Mouse (Mus musculus): ENCODE data around the gene Ano9.

DNA sequence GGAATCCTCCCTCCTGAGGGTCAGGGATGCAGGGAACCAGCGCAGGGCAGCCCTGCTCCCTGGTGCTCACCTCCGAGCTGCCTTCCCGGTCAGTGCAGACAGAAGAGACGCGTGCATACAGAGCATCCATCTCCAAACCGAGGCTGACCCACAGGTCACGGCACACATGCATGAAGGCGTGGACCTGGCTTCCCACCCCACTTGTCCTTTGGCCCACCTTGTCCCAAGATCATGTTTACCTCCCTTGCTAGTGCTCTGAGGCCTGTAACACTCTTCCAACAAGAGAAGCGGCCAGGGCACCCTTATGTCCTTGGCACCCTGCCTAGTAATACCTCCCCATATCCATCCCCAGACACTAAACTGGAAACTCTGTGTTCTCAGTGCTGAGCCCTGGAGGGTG, 1.7 kb downstream of the Ano9 start:
- TF ChIP-seq POLR2A (IDR thresholded peaks at IDR 0.05; ENCODE audit: insufficient read length, low read depth) (no peak), USF1 (IDR thresholded peaks at IDR 0.05; ENCODE audit: low read depth) (no peak), POLR2AphosphoS2 (IDR thresholded peaks at IDR 0.05; ENCODE audit: insufficient read length, low read depth) (no peak), CEBPB (IDR thresholded peaks at IDR 0.05; ENCODE audit: insufficient read depth, poor library complexity, severe bottlenecking) (no peak), MAX (IDR thresholded peaks at IDR 0.05; ENCODE audit: low read depth) (no peak), E2F4 (IDR thresholded peaks at IDR 0.05; ENCODE audit: insufficient read depth) (no peak), MYOG (IDR thresholded peaks at IDR 0.05; ENCODE audit: control insufficient read depth in 1 of 3, insufficient read depth in 1 of 3, insufficient read length in 2 of 3, low read depth in 2 of 3) (no peak), MYOD1 (IDR thresholded peaks at IDR 0.05; ENCODE audit: control insufficient read depth in 1 of 3, insufficient read length in 2 of 3, low read depth in 2 of 3) (no peak), TCF12 (IDR thresholded peaks at IDR 0.05; ENCODE audit: insufficient read depth, poor library complexity, severe bottlenecking) (no peak), REST (IDR thresholded peaks at IDR 0.05; ENCODE audit: insufficient read depth, insufficient read length) (no peak), SRF (IDR thresholded peaks at IDR 0.05; ENCODE audit: control insufficient read depth, insufficient read length, low read depth) (no peak), TCF3 (IDR thresholded peaks at IDR 0.05; ENCODE audit: insufficient read length, low read depth) (no peak)
